Comparison of ENCODE assay signal across 9 mouse cellular contexts in the genomic region with DNA sequence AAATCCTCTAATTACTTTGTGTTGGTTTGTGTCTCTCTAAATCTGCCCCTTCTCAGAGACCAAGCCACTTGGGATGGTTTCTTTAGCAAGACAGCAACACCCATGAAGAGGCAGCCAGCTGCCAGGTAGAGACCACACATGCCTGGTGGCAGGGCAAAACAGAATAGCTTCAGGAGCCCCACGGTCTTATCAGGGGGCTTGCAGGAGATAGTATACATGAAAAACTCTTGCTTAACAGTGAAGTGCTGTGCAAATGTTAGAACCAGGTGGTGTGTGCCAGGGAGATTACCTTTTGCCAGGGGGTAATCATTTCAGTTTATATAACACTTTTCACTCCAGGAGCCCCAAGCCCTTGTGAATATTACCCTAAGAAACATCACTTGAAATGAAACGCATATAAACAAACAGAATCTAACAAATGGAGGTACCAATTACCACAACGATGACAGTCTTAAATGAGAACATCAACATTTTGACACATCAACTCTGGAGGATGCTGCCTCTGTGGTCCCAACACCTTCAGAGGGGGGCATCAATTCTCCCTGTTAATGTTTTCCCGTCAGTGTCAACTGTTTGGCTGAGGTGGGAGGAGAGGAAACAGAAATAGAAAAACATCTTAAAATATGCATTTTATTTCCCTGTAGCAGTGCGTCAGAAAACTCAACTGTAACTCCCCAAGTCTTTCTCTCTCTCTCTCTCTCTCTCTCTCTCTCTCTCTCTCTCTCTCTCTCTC. TPM values are rescaled to one million over a fixed set of nuclear protein-coding genes. Genes with fewer than 3 reads are reported as not detected.
A peak's percentile ranks its signal among the peaks of the same experiment; 100 is the strongest.
DNase-seq lines count a peak whose midpoint lies in the region; ATAC-seq and TF ChIP-seq lines count a peak whose summit lies in the region.
"Had no signal": no experiment of that assay in that cellular context is flagged by ENCODE, and none has a peak within 500 bp of the region (broad histone marks: within the 10 kb centered on the region; RNA-seq: fewer than 3 reads in every experiment).

No protein-coding gene starts in this region.

- H3K9ac ChIP-seq in heart, postnatal 0 days (replicated peaks; ENCODE audit: low read depth, low read length): no peak overlapping the region
- H3K9ac ChIP-seq in embryonic facial prominence, embryonic 13.5 days: no peak overlapping the region
- H3K9ac ChIP-seq in hindbrain, embryonic 16.5 days (ENCODE audit: low read depth, low read length): no peak overlapping the region
- 0 out of 2 replicates have a peak overlapping the region, but pooled peaks have one; percentile 49 for H3K9ac ChIP-seq in midbrain, embryonic 12.5 days (replicated peaks)

- TF ChIP-seq CTCF in heart, postnatal 0 days (IDR thresholded peaks at IDR 0.05; ENCODE audit: low read depth): no peak

- intact Hi-C loops in heart, postnatal 10 days (cut with DNase I): no loop called here

- no peak overlapping the region for H3K4me3 ChIP-seq in heart, postnatal 0 days (ENCODE audit: low read depth, low read length)
- H3K4me3 ChIP-seq in embryonic facial prominence, embryonic 13.5 days: peak overlapping the region; percentile 42; the same call in 1 of the 2 replicates
- H3K4me3 ChIP-seq in hindbrain, embryonic 16.5 days (ENCODE audit: low read length): no peak overlapping the region
- peak overlapping the region; percentile 37; the same call in 1 of the 2 replicates for H3K4me3 ChIP-seq in midbrain, embryonic 12.5 days

- H3K4me1 ChIP-seq in heart, postnatal 0 days (ENCODE audit: control insufficient read depth, insufficient read depth): no peaks in the 10 kb centered on the region
- H3K4me1 ChIP-seq in embryonic facial prominence, embryonic 13.5 days: peaks cover 22% of the 10 kb centered on the region
- H3K4me1 ChIP-seq in hindbrain, embryonic 16.5 days (ENCODE audit: control insufficient read depth, insufficient read depth, low read depth, low read length): peaks cover 9% of the 10 kb centered on the region
- peaks cover 20% of the 10 kb centered on the region for H3K4me1 ChIP-seq in midbrain, embryonic 12.5 days

- no peak overlapping the region for H3K27ac ChIP-seq in heart, postnatal 0 days (ENCODE audit: low read depth)
- no peak overlapping the region for H3K27ac ChIP-seq in embryonic facial prominence, embryonic 13.5 days
- H3K27ac ChIP-seq in hindbrain, embryonic 16.5 days (ENCODE audit: low read depth, low read length): peak overlapping the region; percentile 9; the same call in 1 of the 2 replicates
- H3K27ac ChIP-seq in midbrain, embryonic 12.5 days (replicated peaks): peak overlapping the region; percentile 87

- TF ChIP-seq EP300 in heart, postnatal 0 days (IDR thresholded peaks at IDR 0.05; ENCODE audit: low read depth): no peak

- H3K9me3 ChIP-seq in heart, postnatal 0 days (replicated peaks; ENCODE audit: control insufficient read depth, low read length): no peaks in the 10 kb centered on the region
- no peaks in the 10 kb centered on the region for H3K9me3 ChIP-seq in embryonic facial prominence, embryonic 13.5 days
- H3K9me3 ChIP-seq in hindbrain, embryonic 16.5 days (ENCODE audit: control insufficient read depth, low read length): no peaks in the 10 kb centered on the region
- H3K9me3 ChIP-seq in midbrain, embryonic 12.5 days: no peaks in the 10 kb centered on the region

- WGBS in heart, postnatal 0 days: 20% methylated on average over 5 of the region's 5 CpGs
- WGBS in embryonic facial prominence, embryonic 13.5 days: 24% methylated on average over 5 of the region's 5 CpGs
- WGBS in hindbrain, embryonic 16.5 days: 6% methylated on average over 5 of the region's 5 CpGs
- 18% methylated on average over 5 of the region's 5 CpGs for WGBS in midbrain, embryonic 12.5 days

- H3K27me3 ChIP-seq in heart, postnatal 0 days (ENCODE audit: control insufficient read depth, insufficient read depth, low read length): no peaks in the 10 kb centered on the region
- no peaks in the 10 kb centered on the region for H3K27me3 ChIP-seq in embryonic facial prominence, embryonic 13.5 days
- 0 out of 2 replicates have a peak, but pooled peaks cover 2% of the 10 kb centered on the region for H3K27me3 ChIP-seq in hindbrain, embryonic 16.5 days (replicated peaks; ENCODE audit: control insufficient read depth, insufficient read depth, low read length)
- H3K27me3 ChIP-seq in midbrain, embryonic 12.5 days: no peaks in the 10 kb centered on the region

- no peak for ATAC-seq in heart, postnatal 0 days (ENCODE audit: insufficient read depth, low read depth)
- no peak for ATAC-seq in embryonic facial prominence, embryonic 13.5 days (ENCODE audit: insufficient number of reproducible peaks, insufficient read depth, low FRiP score, low TSS enrichment, low read depth)
- no peak for ATAC-seq in hindbrain, embryonic 16.5 days
- no peak for ATAC-seq in midbrain, embryonic 12.5 days (ENCODE audit: low FRiP score, low read depth)

- DNase-seq in heart, postnatal 0 days (ENCODE audit: low spot score): no peak
- no peak for DNase-seq in heart, postnatal 10 days
- no peak for DNase-seq in spleen, postnatal 36 days (ENCODE audit: low spot score in 2 of 2)
- DNase-seq in B cell, adult 2 months: no peak
- no peak for DNase-seq in embryo, embryonic 11 days
- DNase-seq: kidney, postnatal 25 days had no signal

- H3K36me3 ChIP-seq in heart, postnatal 0 days (replicated peaks; ENCODE audit: control insufficient read depth, insufficient read depth, low read length): no peaks in the 10 kb centered on the region
- H3K36me3 ChIP-seq in embryonic facial prominence, embryonic 13.5 days: no peaks in the 10 kb centered on the region
- no peaks in the 10 kb centered on the region for H3K36me3 ChIP-seq in hindbrain, embryonic 16.5 days (ENCODE audit: control insufficient read depth, insufficient read depth, low read length)
- H3K36me3 ChIP-seq in midbrain, embryonic 12.5 days: no peaks in the 10 kb centered on the region

- peak overlapping the region; percentile 66 for H3K4me2 ChIP-seq in heart, postnatal 0 days (ENCODE audit: low read depth, low read length)
- H3K4me2 ChIP-seq in embryonic facial prominence, embryonic 13.5 days: peak overlapping the region; percentile 66
- peak overlapping the region; percentile 53 for H3K4me2 ChIP-seq in hindbrain, embryonic 16.5 days (ENCODE audit: low read length)
- peak overlapping the region; percentile 53 for H3K4me2 ChIP-seq in midbrain, embryonic 12.5 days (replicated peaks)

RNA-seq across cellular contexts. Expression of gene Rad23b, which starts 56.3 kb away (rescaled TPM):
- 174 and 179 TPM in 2 replicates for total RNA-seq in heart, postnatal 0 days (2014; rRNA removed; ENCODE audit: low replicate concordance)
- 44.7 and 48.8 TPM in 2 replicates for polyA plus RNA-seq in heart, postnatal 0 days (2015; fragmentation: Nextera tagmentation; extraction: Ambion mirVana)
- total RNA-seq in heart, postnatal 10 days (2021): 100 to 1,000 TPM; 128 to 135 TPM
- 83.1 and 86.4 TPM in 2 replicates for polyA plus RNA-seq in embryonic facial prominence, embryonic 13.5 days (2015; fragmentation: Nextera tagmentation; extraction: Ambion mirVana)
- polyA plus RNA-seq in hindbrain, embryonic 16.5 days (2015; fragmentation: Nextera tagmentation; extraction: Ambion mirVana): 85.4 and 88.0 TPM in 2 replicates
- polyA plus RNA-seq in midbrain, embryonic 12.5 days (2016; fragmentation: Nextera tagmentation; extraction: Ambion mirVana): 109 and 113 TPM in 2 replicates

Comparison
In these comparisons a context has a peak if more than half of its experiments do, and no peak if none do; other contexts are left out.
1. H3K27ac ChIP-seq: peak in hindbrain, embryonic 16.5 days (single experiment) and midbrain, embryonic 12.5 days (single experiment); none in heart, postnatal 0 days (single experiment) and embryonic facial prominence, embryonic 13.5 days (single experiment).
2. H3K4me3 ChIP-seq: peak in embryonic facial prominence, embryonic 13.5 days (single experiment) and midbrain, embryonic 12.5 days (single experiment); none in heart, postnatal 0 days (single experiment) and hindbrain, embryonic 16.5 days (single experiment).
3. Peak in every context shown above with its lines, with median percentiles within 50 percentile points of each other: H3K4me2 ChIP-seq.